Mouse (Mus musculus) MEL (cell line): ENCODE data around the gene Vmn2r57. TPM values are rescaled to one million over a fixed set of nuclear protein-coding genes. Genes with fewer than 3 reads are reported as not detected.

Source experiments
- DNase-seq: peaks from one replicate; pipeline ENCODE4 v3.0.0; 2011; ENCODE audit warnings: low read depth, low spot score
- H3K27ac ChIP-seq: 2 replicates; pipeline ENCODE4 v1.5.1; 2012; ENCODE audit warnings: low read depth, mild to moderate bottlenecking, control low read depth, low read length, moderate library complexity; ENCODE audit not compliant: control insufficient read depth
- H3K27me3 ChIP-seq, 2 experiments: fragments of 150-350 bp in 1 of 2; sonication (generic) in 1 of 2; 2 replicates each; pipeline ENCODE4 v1.6.1; 2012; ENCODE audit warnings: low read length in 2 of 2, mild to moderate bottlenecking in 2 of 2, improper control_type of control experiment in 1 of 2, moderate library complexity in 1 of 2; ENCODE audit not compliant: insufficient read depth in 2 of 2, control insufficient read depth in 1 of 2
- H3K36me3 ChIP-seq, 2 experiments: 2 replicates each; pipeline ENCODE4 v1.6.1; 2012 to 2014; ENCODE audit warnings: low read length in 2 of 2, improper control_type of control experiment in 1 of 2, inconsistent platforms in 1 of 2, mild to moderate bottlenecking in 1 of 2; ENCODE audit not compliant: insufficient read depth in 2 of 2, control insufficient read depth in 1 of 2
- H3K4me1 ChIP-seq, 2 experiments: fragments of 150-350 bp in 1 of 2; sonication (generic) in 1 of 2; 2 replicates each; pipeline ENCODE4 v1.6.1; 2012; ENCODE audit warnings: low read length in 2 of 2, improper control_type of control experiment in 1 of 2, mild to moderate bottlenecking in 1 of 2; ENCODE audit not compliant: insufficient read depth in 2 of 2, control insufficient read depth in 1 of 2
- H3K4me3 ChIP-seq, 2 experiments: fragments of 150-350 bp in 1 of 2; sonication (generic) in 1 of 2; 2 replicates each; pipeline ENCODE4 v1.5.1; 2012; ENCODE audit warnings: low read depth in 2 of 2, low read length in 2 of 2, mild to moderate bottlenecking in 2 of 2, moderate library complexity in 2 of 2, control low read depth in 1 of 2, improper control_type of control experiment in 1 of 2; ENCODE audit not compliant: control insufficient read depth in 1 of 2, insufficient read depth in 1 of 2
- H3K79me2 ChIP-seq: 2 replicates; pipeline ENCODE4 v1.6.1; 2012; ENCODE audit warnings: mild to moderate bottlenecking, low read length, moderate library complexity; ENCODE audit not compliant: control insufficient read depth, poor library complexity, insufficient read depth
- H3K9ac ChIP-seq: 2 replicates; pipeline ENCODE4 v1.6.1; 2012; ENCODE audit warnings: low read depth, mild to moderate bottlenecking, control low read depth, low read length, moderate library complexity; ENCODE audit not compliant: control insufficient read depth, poor library complexity, severe bottlenecking
- H3K9me3 ChIP-seq: fragments of 150-350 bp; sonication (generic); replicated peaks from 2 replicates; pipeline ENCODE4 v1.6.1; 2012; ENCODE audit warnings: mild to moderate bottlenecking, low read length, improper control_type of control experiment, moderate library complexity; ENCODE audit not compliant: insufficient read depth
- E2F4 ChIP-seq: IDR thresholded peaks from 2 replicates; pipeline ENCODE4 v1.6.1; 2011; ENCODE audit warnings: low read depth, low read length, improper control_type of control experiment, borderline replicate concordance
- GATA1 ChIP-seq: IDR thresholded peaks from 2 replicates; pipeline ENCODE4 v1.6.1; 2011; ENCODE audit warnings: low read depth, low read length, improper control_type of control experiment
- HCFC1 ChIP-seq: IDR thresholded peaks from 2 replicates; pipeline ENCODE4 v1.6.1; 2012; ENCODE audit warnings: low read depth, mild to moderate bottlenecking, inconsistent platforms, low read length, improper control_type of control experiment, moderate library complexity
- KAT2A ChIP-seq: conservative IDR thresholded peaks from 2 replicates; pipeline ENCODE4 v1.6.1; 2012; ENCODE audit warnings: low read depth, low read length, improper control_type of control experiment, inconsistent platforms
- MAFK ChIP-seq: IDR thresholded peaks from 2 replicates; pipeline ENCODE4 v1.6.1; 2011; ENCODE audit warnings: low read depth, mild to moderate bottlenecking, low read length, improper control_type of control experiment, borderline replicate concordance
- MAX ChIP-seq: IDR thresholded peaks from 2 replicates; pipeline ENCODE4 v1.6.1; 2011; ENCODE audit warnings: low read length, improper control_type of control experiment
- MYC ChIP-seq: IDR thresholded peaks from 2 replicates; pipeline ENCODE4 v1.6.1; 2011; ENCODE audit warnings: low read depth, mild to moderate bottlenecking, low read length, improper control_type of control experiment, moderate library complexity
- NELFE ChIP-seq: IDR thresholded peaks from 2 replicates; pipeline ENCODE4 v1.6.1; 2011; ENCODE audit warnings: low read depth, low read length, improper control_type of control experiment
- POLR2A ChIP-seq, 2 experiments: IDR thresholded peaks; 2 replicates each; pipeline ENCODE4 v1.6.1; 2011 to 2012; ENCODE audit warnings: low read length in 2 of 2, mild to moderate bottlenecking in 2 of 2, control low read depth in 1 of 2, improper control_type of control experiment in 1 of 2, low read depth in 1 of 2, moderate library complexity in 1 of 2; ENCODE audit not compliant: control insufficient read depth in 1 of 2, insufficient read depth in 1 of 2, poor library complexity in 1 of 2
- POLR2AphosphoS5 ChIP-seq: IDR thresholded peaks from 2 replicates; pipeline ENCODE4 v1.6.1; 2012; ENCODE audit warnings: low read depth, borderline replicate concordance, mild to moderate bottlenecking, inconsistent platforms, low read length, moderate library complexity, mixed read lengths
- TAL1 ChIP-seq: IDR thresholded peaks from 2 replicates; pipeline ENCODE4 v1.6.1; 2012; ENCODE audit warnings: mild to moderate bottlenecking, inconsistent platforms, low read length, moderate library complexity, mixed read lengths
- USF1 ChIP-seq: IDR thresholded peaks from 2 replicates; pipeline ENCODE4 v1.6.1; 2014; ENCODE audit warnings: low read depth, mild to moderate bottlenecking, inconsistent platforms, low read length, improper control_type of control experiment, moderate library complexity
- USF2 ChIP-seq, 2 experiments: IDR thresholded peaks; 2 replicates each; pipeline ENCODE4 v1.6.1; 2011 to 2012; ENCODE audit warnings: improper control_type of control experiment in 2 of 2, low read length in 2 of 2, borderline replicate concordance in 1 of 2, inconsistent platforms in 1 of 2, low read depth in 1 of 2, mild to moderate bottlenecking in 1 of 2; ENCODE audit not compliant: insufficient read depth in 1 of 2
- ZMIZ1 ChIP-seq: IDR thresholded peaks from 2 replicates; pipeline ENCODE4 v1.6.1; 2012; ENCODE audit warnings: low read depth, mild to moderate bottlenecking, inconsistent platforms, low read length, improper control_type of control experiment, moderate library complexity
- polyA plus RNA-seq, 2 experiments: library from polyadenylated mRNA; stranded (reverse) in 1 of 2; unstranded in 1 of 2; fragments of >175 nt in 1 of 2; fragments of >200 nt in 1 of 2; gene quantifications; 2 replicates each; pipeline versions ENCODE4 v1.2.1 to v1.2.4; 2012; ENCODE audit warnings: low replicate concordance in 2 of 2, low read depth in 1 of 2; ENCODE audit not compliant: insufficient read length in 2 of 2, insufficient read depth in 1 of 2, missing spikeins in 1 of 2
- total RNA-seq: library from RNA; depleted of rRNA; stranded (reverse); fragments of 300-350 nt; gene quantifications from 2 replicates; pipeline ENCODE4 v1.2.3, GENCODE M21; 2012; rRNA removed

Vmn2r57 gene
- total and polyA plus RNA-seq, 3 experiments, result under 0.01 TPM; not detected in 2

DNA sequence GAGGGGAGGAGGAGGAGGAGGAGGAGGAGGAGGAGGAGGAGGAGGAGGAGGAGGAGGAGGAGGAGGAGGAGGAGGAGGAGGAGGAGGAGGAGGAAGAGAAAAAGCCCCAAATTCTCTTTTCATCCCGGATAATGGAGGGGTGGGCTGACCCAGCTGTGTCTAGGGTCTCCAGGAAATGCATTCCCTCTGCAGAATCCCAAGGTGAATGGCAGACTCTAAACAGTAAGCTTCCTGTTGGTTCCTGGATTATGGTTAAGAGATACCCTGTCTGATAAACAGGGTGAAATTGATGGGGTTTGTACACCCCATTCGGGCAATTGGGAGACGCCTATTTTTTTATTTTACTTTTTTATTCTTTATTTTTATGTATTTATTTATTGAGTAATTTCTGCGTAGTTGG, 54.4 kb downstream of the Vmn2r57 start:
- Histone ChIP-seq H3K79me2 (no peaks in the 10 kb centered on the region), H3K27me3 (no peaks in the 10 kb centered on the region), H3K36me3 (no peaks in the 10 kb centered on the region), H3K9me3 (no peaks in the 10 kb centered on the region), H3K4me3 (no peak overlapping the region), H3K27ac (no peak overlapping the region), H3K4me1 (no peaks in the 10 kb centered on the region), H3K9ac (no peak overlapping the region)
- no peak for DNase-seq
- TF ChIP-seq POLR2AphosphoS5 (no peak), USF1 (no peak), E2F4 (no peak), USF2 (IDR thresholded peaks at IDR 0.05; ENCODE audit: borderline replicate concordance in 1 of 2, insufficient read depth in 1 of 2, low read depth in 1 of 2, low read length in 2 of 2) (no peak), MAFK (no peak), GATA1 (no peak), ZMIZ1 (no peak), KAT2A (no peak), TAL1 (no peak), MYC (no peak), MAX (no peak), POLR2A (IDR thresholded peaks at IDR 0.05; ENCODE audit: control insufficient read depth in 1 of 2, insufficient read depth in 1 of 2, low read depth in 1 of 2, low read length in 2 of 2, poor library complexity in 1 of 2) (no peak)

DNA sequence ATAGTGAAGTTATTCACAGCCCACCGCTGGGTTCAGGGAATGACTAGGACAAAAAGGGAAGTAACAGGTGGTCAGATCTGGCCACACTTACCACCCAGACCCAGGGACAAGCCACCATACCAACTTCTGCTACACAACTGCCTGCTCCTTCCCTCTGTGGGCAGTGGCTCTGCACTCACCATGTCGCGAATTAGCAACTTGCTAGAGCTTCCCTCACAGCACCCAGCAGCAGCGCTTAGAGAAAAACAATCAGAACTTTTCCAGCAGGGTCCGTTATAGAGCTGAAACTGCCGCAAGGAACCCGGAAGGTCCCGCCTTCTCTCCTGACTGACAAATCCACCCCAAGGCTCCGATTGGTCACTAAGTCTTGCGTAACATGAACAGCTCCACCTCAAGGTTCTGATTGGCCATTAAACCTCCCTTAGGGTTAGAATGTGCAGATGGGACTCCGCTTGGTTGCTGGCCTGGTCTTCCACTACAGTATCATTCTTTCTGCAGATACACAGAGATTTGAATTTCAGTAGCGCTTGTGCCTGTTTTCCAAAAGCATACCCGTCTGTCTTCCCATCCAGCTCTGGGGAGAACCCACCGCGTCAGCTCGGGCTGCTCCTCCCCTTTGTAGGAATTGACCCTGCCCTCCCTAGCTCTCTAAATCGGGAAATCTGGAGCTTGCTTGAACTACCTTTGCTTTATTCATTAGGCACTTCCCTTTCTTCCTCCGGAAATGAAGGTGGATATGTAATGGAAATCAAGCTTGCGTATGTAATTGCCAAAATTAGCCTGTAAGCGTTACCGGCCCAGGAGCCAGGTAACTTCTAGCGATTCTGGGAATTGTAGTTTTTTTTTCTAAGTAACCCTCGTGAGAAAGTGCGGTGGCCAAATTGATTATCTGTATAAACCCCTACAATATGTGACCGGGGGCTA, 55.2 kb downstream of the Vmn2r57 start, which contains the start of gene AI987944:
Gene AI987944 (minus strand): TSS at position 332 of the 924 bp plus-strand sequence.
- Histone ChIP-seq H3K9me3 (no peaks in the 10 kb centered on the region), H3K27ac (peak within 1 kb of the TSS; percentile 16; the same call in 1 of the 2 replicates), H3K9ac (peak within 1 kb of the TSS; percentile 33), H3K4me3 (peak within 1 kb of the TSS; percentile 58 to 77), H3K27me3 (no peaks in the 10 kb centered on the region), H3K79me2 (no peaks in the 10 kb centered on the region), H3K4me1 (no peaks in the 10 kb centered on the region)
- DNase-seq, result peak; percentile 84
- TF ChIP-seq HCFC1 (peak; percentile 84), NELFE (0 out of 2 replicates have a peak, but pooled peaks have one; percentile 17), USF1 (no peak)
- TF ChIP-seq, all 39 proteins: peak for 2
- H3K36me3 ChIP-seq, result no peaks in the 10 kb centered on the region

Other genes starting within 250 kb of the Vmn2r57 start
- 0.95 and 1.2 TPM in 2 replicates for gene AI987944, start 55.3 kb downstream of the Vmn2r57 start, total RNA-seq
- 1 to 10 TPM in 1 of 2 experiments, not detected in 1; 1.2 TPM for gene AI987944, start 55.3 kb downstream of the Vmn2r57 start, polyA plus RNA-seq
- not detected in 2 replicates for gene Gm20449, start 50.7 kb upstream of the Vmn2r57 start, total RNA-seq
- not detected for gene Gm20449, start 50.7 kb upstream of the Vmn2r57 start, polyA plus RNA-seq
- 3.5 and 3.9 TPM in 2 replicates for gene AW146154, start 51.2 kb upstream of the Vmn2r57 start, total RNA-seq
- 100 to 1,000 TPM in 1 of 2 experiments, 1 to 10 TPM in 1; 2.4 to 227 TPM for gene AW146154, start 51.2 kb upstream of the Vmn2r57 start, polyA plus RNA-seq
- gene Gm6871, start 125.0 kb upstream of the Vmn2r57 start, total RNA-seq, result not detected in 2 replicates
- not detected for gene Gm6871, start 125.0 kb upstream of the Vmn2r57 start, polyA plus RNA-seq
- gene 2610021A01Rik, start 150.5 kb upstream of the Vmn2r57 start, total RNA-seq, result 14.8 and 15.4 TPM in 2 replicates
- 100 to 1,000 TPM in 1 of 2 experiments, 1 to 10 TPM in 1; 9.7 to 291 TPM for gene 2610021A01Rik, start 150.5 kb upstream of the Vmn2r57 start, polyA plus RNA-seq
- 5.2 and 5.5 TPM in 2 replicates for gene Zfp788, start 184.5 kb upstream of the Vmn2r57 start, total RNA-seq
- gene Zfp788, start 184.5 kb upstream of the Vmn2r57 start, polyA plus RNA-seq, result 1 to 10 TPM in 1 of 2 experiments, not detected in 1; 4.5 TPM